Mouse (Mus musculus) kidney, adult 8-10 months (tissue): ENCODE results near the gene Nampt.
"Not testable (repeated sequence)": the region's sequence is repeated elsewhere in the genome, so short reads cannot be mapped to it uniquely, and the experiment has no call there.

Experiments
- DNase-seq, 2 experiments: peaks; one replicate each; pipeline ENCODE4 v3.0.0; 2022

Gene Nampt

GRCm38 (mm10) chr12:32846325-32846724, 27.0 kb downstream of the Nampt start:
- DNase-seq: no peak

DNA sequence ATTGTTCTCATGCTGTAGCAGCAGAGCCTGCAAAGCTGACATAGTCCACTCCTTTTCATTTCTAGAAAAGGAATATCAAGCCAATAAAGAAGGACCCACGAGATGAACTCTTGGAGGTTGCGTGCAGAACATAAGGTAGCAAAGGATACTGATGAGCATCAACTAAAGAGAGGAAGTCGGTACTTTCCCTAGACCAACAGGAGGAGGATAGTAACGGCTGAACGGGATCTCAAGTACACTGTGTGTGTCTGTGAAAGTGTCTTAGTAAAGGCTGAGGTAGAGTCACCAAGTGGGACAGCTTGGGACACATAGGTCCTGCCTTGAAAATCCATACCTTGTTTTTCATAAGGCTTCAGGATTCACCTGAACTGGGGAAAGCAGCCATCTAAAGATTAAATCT, 34.4 kb downstream of the Nampt start:
- DNase-seq: no peak

GRCm38 (mm10) chr12:32854866-32855265, 35.5 kb downstream of the Nampt start:
- DNase-seq: no peak

- peak in 1 of 2 experiments; percentile 11 for DNase-seq
Measured at GRCm38 (mm10) chr12:32855398-32855797, 36.1 kb downstream of the Nampt start.

- peak in 1 of 2 experiments; percentile 21 for DNase-seq
Measured at GRCm38 (mm10) chr12:32856707-32857511, 37.6 kb downstream of the Nampt start.

- no peak for DNase-seq
Measured at GRCm38 (mm10) chr12:32858444-32858843, 39.1 kb downstream of the Nampt start.

DNA sequence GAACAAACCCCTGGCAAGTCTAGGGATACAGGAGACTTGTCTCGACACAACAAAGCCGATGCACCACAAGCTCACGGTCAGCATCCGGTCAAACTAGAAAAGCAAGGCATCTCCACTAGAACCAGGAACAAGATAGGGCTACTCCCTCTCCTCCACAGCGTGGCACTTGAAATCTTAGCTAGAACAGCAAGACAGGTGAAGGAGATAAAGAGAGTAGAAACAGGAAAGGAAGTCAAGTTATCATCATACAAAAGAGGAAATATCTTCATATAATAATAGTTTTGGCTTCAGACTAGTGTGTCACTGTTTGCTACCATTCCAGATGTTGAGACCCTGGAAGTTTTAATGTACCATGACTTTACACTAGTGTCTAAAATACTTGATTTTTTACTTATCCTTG, 41.5 kb downstream of the Nampt start:
- no peak for DNase-seq

DNA sequence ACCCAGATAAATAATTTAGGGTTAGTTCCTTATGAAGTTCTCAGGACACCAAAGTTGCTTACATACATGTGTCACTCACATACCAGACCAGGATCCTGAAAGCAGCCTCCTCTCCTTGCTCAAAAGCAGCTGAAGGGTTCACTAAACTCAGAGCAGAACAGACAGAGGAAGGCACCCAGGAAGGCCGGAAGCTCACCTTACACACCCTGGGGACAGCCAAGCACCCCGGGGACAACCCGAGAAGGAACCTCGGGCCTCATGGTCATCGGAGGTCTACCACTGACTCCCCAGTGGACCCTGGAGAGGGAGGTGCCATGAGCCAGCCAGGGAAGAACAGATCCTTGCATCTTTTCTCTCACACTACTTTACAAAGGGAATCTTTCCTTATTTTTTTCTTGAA, 51.5 kb downstream of the Nampt start:
- DNase-seq: no peak

DNA sequence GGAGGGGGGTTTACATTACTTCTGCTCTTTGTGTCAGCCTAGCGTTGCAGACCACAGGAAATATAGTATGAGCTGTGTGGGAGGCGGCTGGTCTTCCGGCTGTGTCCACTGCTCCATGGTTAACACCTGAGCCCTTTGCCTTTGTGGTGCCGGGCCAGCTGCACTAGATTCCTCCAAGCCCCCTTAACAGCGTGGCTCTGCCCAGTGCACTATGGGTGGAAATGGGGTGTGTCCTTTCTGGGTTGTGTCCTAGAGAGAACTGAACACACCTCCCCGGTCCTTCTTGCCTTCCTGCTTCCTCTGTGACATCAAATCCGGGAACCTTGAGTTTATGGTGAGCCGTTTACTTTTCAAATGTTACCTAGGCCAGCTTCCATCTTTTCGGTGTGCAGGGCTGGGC, 58.2 kb downstream of the Nampt start:
- no peak for DNase-seq

- no peak for DNase-seq
Measured at GRCm38 (mm10) chr12:32877964-32878571, 58.7 kb downstream of the Nampt start.

DNA sequence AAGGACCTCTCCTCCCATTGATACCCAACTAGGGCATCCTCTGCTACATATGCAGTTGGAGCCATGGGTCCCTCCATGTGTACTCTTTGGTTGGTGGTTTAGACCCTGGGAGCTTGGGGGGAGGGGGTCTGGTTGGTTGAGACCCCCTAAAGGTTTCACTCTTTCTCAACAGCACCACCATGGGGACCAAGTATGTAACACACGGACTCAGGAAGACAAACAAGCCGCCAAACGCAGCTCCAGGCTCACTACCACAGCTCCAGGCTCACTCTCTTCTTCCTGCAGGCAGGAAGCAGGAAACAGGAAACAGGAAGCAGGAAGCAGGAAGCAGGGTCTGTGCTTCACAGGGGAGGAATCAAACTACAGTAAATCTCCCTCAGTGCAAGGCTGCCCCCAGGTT, 60.0 kb downstream of the Nampt start:
- DNase-seq: no peak

GRCm38 (mm10) chr12:32884356-32884755, 65.0 kb downstream of the Nampt start:
- DNase-seq: no peak

GRCm38 (mm10) chr12:32885041-32885440, 65.7 kb downstream of the Nampt start:
- no peak for DNase-seq

GRCm38 (mm10) chr12:32886353-32886752, 67.0 kb downstream of the Nampt start:
- no peak for DNase-seq

DNA sequence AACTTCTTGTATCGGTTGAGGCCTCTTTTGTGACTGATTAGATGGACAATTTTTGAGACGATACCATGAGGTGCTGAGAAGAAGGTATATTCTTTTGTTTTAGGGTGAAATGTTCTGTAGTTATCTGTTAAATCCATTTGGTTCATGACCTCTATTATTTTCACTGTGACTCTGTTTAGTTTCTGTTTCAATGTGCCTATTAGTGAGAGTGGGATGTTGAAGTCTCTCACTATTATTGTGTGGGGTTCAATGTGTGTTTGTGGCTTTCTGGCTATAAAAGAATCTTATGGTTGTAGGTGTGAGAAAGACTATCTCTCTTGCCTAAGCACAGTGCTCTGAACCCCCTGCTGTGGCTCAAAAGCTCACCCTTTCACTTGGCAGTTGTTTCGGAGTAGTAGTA, 68.9 kb downstream of the Nampt start:
- DNase-seq: no peak

DNA sequence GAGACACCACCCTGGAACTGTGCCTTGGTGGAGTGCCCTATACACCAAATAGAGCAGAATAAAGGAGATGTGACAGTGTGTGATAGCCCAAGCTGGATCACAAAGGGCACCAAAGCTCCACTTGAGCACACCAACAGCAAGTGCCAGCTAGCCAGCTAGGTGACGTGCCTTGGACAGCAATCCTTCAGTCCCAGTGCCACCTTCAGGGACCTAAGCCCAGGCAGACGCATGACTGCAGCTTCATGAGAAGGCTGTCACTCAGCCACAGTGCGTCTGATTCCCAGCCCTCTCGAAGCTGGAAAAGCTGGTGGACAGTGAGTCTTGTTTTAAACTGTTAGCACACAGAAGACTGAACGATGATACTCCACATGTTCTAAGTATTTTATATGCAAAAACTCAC, 70.5 kb downstream of the Nampt start:
- DNase-seq: no peak

DNA sequence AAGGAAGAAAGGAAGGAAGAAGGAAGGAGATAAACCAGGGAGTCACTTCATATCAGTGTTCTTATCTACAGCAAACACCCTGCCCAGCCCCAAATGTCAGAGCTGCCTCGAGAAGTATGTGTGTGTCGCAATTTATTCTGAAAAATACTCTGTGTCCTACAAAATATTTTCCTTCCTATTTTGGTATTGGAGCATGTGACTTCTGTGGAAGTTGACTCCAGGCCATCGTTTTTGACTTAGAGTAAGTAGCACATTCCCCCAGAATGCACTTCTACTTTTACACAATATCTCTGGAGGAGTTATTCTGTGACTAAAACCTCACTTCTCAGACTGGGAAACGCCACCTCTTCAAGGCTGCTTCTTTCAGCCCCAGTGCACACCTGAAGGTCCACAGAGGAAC, 71.1 kb downstream of the Nampt start:
- DNase-seq: no peak

GRCm38 (mm10) chr12:32891271-32891670, 71.9 kb downstream of the Nampt start:
- DNase-seq: not testable (repeated sequence)

DNA sequence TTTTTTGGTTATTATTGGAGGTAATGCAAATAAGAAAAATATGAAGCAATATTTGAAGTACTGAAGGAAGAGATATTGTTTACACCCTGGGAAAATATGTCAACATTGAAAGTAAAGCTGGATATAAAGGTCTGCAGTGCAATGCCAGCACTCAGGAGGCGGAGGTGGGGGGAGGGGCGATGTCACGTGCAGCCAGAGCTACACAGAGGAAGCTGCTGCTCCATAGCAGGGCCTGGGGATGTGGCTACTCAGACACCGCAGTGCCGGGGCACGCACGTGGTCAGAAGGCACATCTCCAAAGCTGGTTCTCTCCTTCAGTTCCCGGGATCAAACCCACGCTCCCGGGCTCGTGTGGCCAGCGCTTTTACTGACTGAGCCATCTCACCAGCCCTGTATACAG, 73.9 kb downstream of the Nampt start:
- DNase-seq: no peak

GRCm38 (mm10) chr12:32895806-32896205, 76.5 kb downstream of the Nampt start:
- DNase-seq: no peak

DNA sequence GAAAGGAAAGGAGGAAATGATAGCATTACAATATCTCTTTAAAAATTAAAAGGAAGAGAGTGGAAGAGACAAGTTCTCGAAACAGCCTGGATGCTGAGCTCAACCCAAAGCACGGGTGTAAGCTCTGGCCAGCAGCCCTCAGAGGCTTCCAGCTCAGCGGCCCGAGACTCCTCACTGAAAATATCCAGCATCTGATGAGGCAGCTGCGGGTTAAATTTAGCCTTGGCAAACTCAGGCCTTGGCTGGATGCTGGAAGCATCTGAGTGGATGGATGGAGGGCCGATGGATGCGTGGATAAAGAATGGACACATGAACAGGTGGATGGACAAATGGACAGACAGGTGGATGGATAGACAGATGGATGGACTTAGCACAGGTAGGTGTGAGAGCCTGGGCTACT, 77.2 kb downstream of the Nampt start:
- no peak for DNase-seq

DNA sequence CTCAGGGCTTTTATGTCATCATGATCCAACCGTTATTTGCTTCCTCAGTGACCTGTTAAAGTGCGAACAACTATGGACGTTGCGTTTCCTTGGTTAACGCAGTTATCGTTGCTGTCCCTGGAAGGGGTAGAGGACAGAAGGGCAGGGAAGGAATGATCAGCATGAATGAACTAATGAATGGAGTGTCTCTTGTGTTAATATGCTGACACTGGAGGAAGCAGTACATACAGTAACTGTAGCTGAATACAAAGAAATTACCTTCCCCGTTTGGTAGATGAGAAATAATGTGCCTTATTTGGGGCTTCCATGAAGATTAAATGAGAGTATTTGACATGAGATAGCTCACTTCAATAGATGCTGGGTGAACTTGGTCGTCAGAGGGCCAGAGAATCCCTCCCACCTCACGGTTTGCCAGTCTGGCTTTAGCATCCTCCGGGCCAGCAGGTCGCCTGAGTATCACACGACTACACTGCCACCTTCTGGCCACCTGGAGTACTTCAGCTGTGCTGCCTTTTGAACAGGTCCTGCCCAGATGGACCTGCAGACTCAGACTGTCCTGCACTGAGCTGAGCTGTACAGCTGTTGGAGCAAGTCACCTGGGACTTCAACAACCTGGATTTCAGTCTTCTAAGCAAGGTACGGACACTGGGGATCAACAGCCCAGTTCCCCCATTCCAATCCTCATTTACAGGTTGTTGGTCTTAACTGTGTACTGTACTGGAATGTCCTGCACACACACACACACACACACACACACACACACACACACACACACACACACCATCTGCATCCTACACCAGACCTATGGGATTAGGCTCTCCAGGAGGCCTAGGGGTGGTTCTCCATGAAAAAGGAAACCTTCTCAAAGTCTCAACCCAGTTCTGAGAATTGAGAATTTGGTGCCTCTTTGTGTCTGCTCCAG, 78.1 kb downstream of the Nampt start:
- DNase-seq: peak; percentile 78 to 93

- DNase-seq: no peak
Measured at GRCm38 (mm10) chr12:32901005-32901404, 81.7 kb downstream of the Nampt start.
